Mouse (Mus musculus) kidney, embryonic 14.5 days (tissue): ENCODE measurements around the gene Stxbp5. TPM values are rescaled to one million over a fixed set of nuclear protein-coding genes. Genes with fewer than 3 reads are reported as not detected.
A peak's percentile ranks its signal among the peaks of the same experiment; 100 is the strongest.

Source experiments
- ATAC-seq: fragments of 200-750 bp; cut with Nextera tagmentation; 2 replicates; pipeline ENCODE4 v1.8.0; 2017; ENCODE audit warnings: moderate number of reproducible peaks, mild to moderate bottlenecking, moderate TSS enrichment, moderate library complexity; ENCODE audit not compliant: low FRiP score, low TSS enrichment
- H3K27ac ChIP-seq: fragments of 300-500 bp; sonication (generic); 2 replicates; pipeline ENCODE4 v1.5.1; 2014; ENCODE audit warnings: low read depth, mild to moderate bottlenecking, low read length, moderate library complexity, mixed read lengths
- H3K27me3 ChIP-seq: fragments of 300-500 bp; sonication (generic); 2 replicates; pipeline ENCODE4 v1.6.1; 2014; ENCODE audit warnings: mild to moderate bottlenecking, low read length; ENCODE audit not compliant: control insufficient read depth, insufficient read depth
- H3K36me3 ChIP-seq: fragments of 300-500 bp; sonication (generic); 2 replicates; pipeline ENCODE4 v1.6.1; 2014; ENCODE audit warnings: low read length, mixed read lengths; ENCODE audit not compliant: control insufficient read depth, insufficient read depth
- H3K4me1 ChIP-seq: fragments of 300-500 bp; sonication (generic); 2 replicates; pipeline ENCODE4 v1.6.1; 2014; ENCODE audit warnings: low read length, mixed read lengths; ENCODE audit not compliant: control insufficient read depth, insufficient read depth
- H3K4me2 ChIP-seq: fragments of 300-500 bp; sonication (generic); replicated peaks from 2 replicates; pipeline ENCODE4 v1.6.1; 2014; ENCODE audit warnings: low read depth, mild to moderate bottlenecking, low read length
- H3K4me3 ChIP-seq: fragments of 300-500 bp; sonication (generic); 2 replicates; pipeline ENCODE4 v1.5.1; 2014; ENCODE audit warnings: mild to moderate bottlenecking, low read length
- H3K9ac ChIP-seq: fragments of 300-500 bp; sonication (generic); 2 replicates; pipeline ENCODE4 v1.6.1; 2014; ENCODE audit warnings: low read depth, mild to moderate bottlenecking, low read length, moderate library complexity
- H3K9me3 ChIP-seq: fragments of 300-500 bp; sonication (generic); 2 replicates; pipeline ENCODE4 v1.6.1; 2016; ENCODE audit warnings: low read length; ENCODE audit not compliant: control insufficient read depth
- WGBS: fragments of 180-500 bp; shearing (Covaris S2); extraction: QIAGEN DNeasy Blood & Tissue Kit; methylation state at CpG from one replicate; pipeline ENCODE4 v1.1.7; 2014; 5-methylcytosine and 5-hydroxymethylcytosine counted together
- polyA plus RNA-seq: library from polyadenylated mRNA; unstranded; fragments of >200 nt; fragmentation: Nextera tagmentation; extraction: Ambion mirVana; gene quantifications from 2 replicates; pipeline ENCODE4 v1.2.1, GENCODE M21; 2014

Gene Stxbp5
- polyA plus RNA-seq, 1 experiment from 2014 or later = 6.9 TPM

GRCm38 (mm10) chr10:9760264-9760663 is 140.6 kb downstream of the Stxbp5 start:
- no peak overlapping the region for H3K27ac ChIP-seq
- 83% methylated on average over 8 of the region's 8 CpGs for WGBS

GRCm38 (mm10) chr10:9756546-9756945 is 144.3 kb downstream of the Stxbp5 start:
- peaks cover 9% of the 10 kb centered on the region; the same call in 1 of the 2 replicates for H3K36me3 ChIP-seq
- WGBS = 72% methylated on average over 6 of the region's 6 CpGs
- no peaks in the 10 kb centered on the region for H3K9me3 ChIP-seq
- ATAC-seq = no peak
- H3K27ac ChIP-seq = no peak overlapping the region
- no peak overlapping the region for H3K4me3 ChIP-seq
- H3K4me2 ChIP-seq = no peak overlapping the region
- no peaks in the 10 kb centered on the region for H3K27me3 ChIP-seq
- H3K4me1 ChIP-seq = no peaks in the 10 kb centered on the region
- H3K9ac ChIP-seq = no peak overlapping the region

More at GRCm38 (mm10) chr10:9760264-9760663, 140.6 kb downstream of the Stxbp5 start:
- no peaks in the 10 kb centered on the region for H3K9me3 ChIP-seq
- no peak overlapping the region for H3K4me2 ChIP-seq
- no peak overlapping the region for H3K9ac ChIP-seq
- H3K4me3 ChIP-seq = no peak overlapping the region
- ATAC-seq = no peak
- no peaks in the 10 kb centered on the region for H3K27me3 ChIP-seq
- H3K4me1 ChIP-seq = no peaks in the 10 kb centered on the region
- H3K36me3 ChIP-seq = peaks cover 18% of the 10 kb centered on the region; the same call in 1 of the 2 replicates

GRCm38 (mm10) chr10:9754893-9755541 is 145.9 kb downstream of the Stxbp5 start:
- no peak overlapping the region for H3K9ac ChIP-seq
- WGBS = 46% methylated on average over 3 of the region's 3 CpGs
- peaks cover under 1% of the 10 kb centered on the region; the same call in 1 of the 2 replicates for H3K36me3 ChIP-seq
- H3K4me3 ChIP-seq = no peak overlapping the region
- H3K9me3 ChIP-seq = no peaks in the 10 kb centered on the region
- no peak overlapping the region for H3K4me2 ChIP-seq
- H3K27me3 ChIP-seq = no peaks in the 10 kb centered on the region
- H3K4me1 ChIP-seq = no peaks in the 10 kb centered on the region
- H3K27ac ChIP-seq = no peak overlapping the region
- no peak for ATAC-seq

GRCm38 (mm10) chr10:9733861-9734260 is 167.0 kb downstream of the Stxbp5 start:
- no peaks in the 10 kb centered on the region for H3K9me3 ChIP-seq
- H3K36me3 ChIP-seq = no peaks in the 10 kb centered on the region
- ATAC-seq = no peak
- no peak overlapping the region for H3K9ac ChIP-seq
- H3K4me2 ChIP-seq = no peak overlapping the region
- WGBS = 64% methylated on average over 3 of the region's 3 CpGs
- H3K4me1 ChIP-seq = no peaks in the 10 kb centered on the region
- H3K27me3 ChIP-seq = no peaks in the 10 kb centered on the region
- no peak overlapping the region for H3K27ac ChIP-seq
- no peak overlapping the region for H3K4me3 ChIP-seq

GRCm38 (mm10) chr10:9732065-9732749 is 168.7 kb downstream of the Stxbp5 start:
- no peaks in the 10 kb centered on the region for H3K36me3 ChIP-seq
- peak; percentile 94 for ATAC-seq
- no peaks in the 10 kb centered on the region for H3K9me3 ChIP-seq
- no peak overlapping the region for H3K27ac ChIP-seq
- no peak overlapping the region for H3K9ac ChIP-seq
- H3K4me2 ChIP-seq = no peak overlapping the region
- H3K4me3 ChIP-seq = no peak overlapping the region
- H3K27me3 ChIP-seq = 0 out of 2 replicates have a peak, but pooled peaks cover 5% of the 10 kb centered on the region
- 34% methylated on average over 9 of the region's 9 CpGs for WGBS
- H3K4me1 ChIP-seq = no peaks in the 10 kb centered on the region

- no peaks in the 10 kb centered on the region for H3K27me3 ChIP-seq
- H3K36me3 ChIP-seq = no peaks in the 10 kb centered on the region
- no peak overlapping the region for H3K27ac ChIP-seq
- 79% methylated on average over 11 of the region's 11 CpGs for WGBS
- ATAC-seq = no peak
- no peak overlapping the region for H3K4me2 ChIP-seq
- H3K9ac ChIP-seq = no peak overlapping the region
- no peak overlapping the region for H3K4me3 ChIP-seq
- H3K9me3 ChIP-seq = no peaks in the 10 kb centered on the region
- no peaks in the 10 kb centered on the region for H3K4me1 ChIP-seq
These were observed 178.2 kb downstream of the Stxbp5 start for GRCm38 (mm10) chr10:9722519-9723303.

GRCm38 (mm10) chr10:9720027-9720426 is 180.9 kb downstream of the Stxbp5 start:
- H3K27me3 ChIP-seq = no peaks in the 10 kb centered on the region
- no peaks in the 10 kb centered on the region for H3K36me3 ChIP-seq
- 73% methylated on average over 5 of the region's 5 CpGs for WGBS
- no peak overlapping the region for H3K4me2 ChIP-seq
- no peak overlapping the region for H3K9ac ChIP-seq
- H3K4me3 ChIP-seq = no peak overlapping the region
- no peak for ATAC-seq
- no peaks in the 10 kb centered on the region for H3K4me1 ChIP-seq
- H3K27ac ChIP-seq = no peak overlapping the region
- H3K9me3 ChIP-seq = no peaks in the 10 kb centered on the region

- no peak for ATAC-seq
- Histone ChIP-seq H3K9me3 (no peaks in the 10 kb centered on the region), H3K27ac (no peak overlapping the region), H3K4me3 (no peak overlapping the region), H3K9ac (no peak overlapping the region), H3K27me3 (no peaks in the 10 kb centered on the region), H3K36me3 (no peaks in the 10 kb centered on the region), H3K4me2 (no peak overlapping the region), H3K4me1 (no peaks in the 10 kb centered on the region)
- 74% methylated on average over 5 of the region's 5 CpGs for WGBS
These were observed 182.8 kb downstream of the Stxbp5 start for GRCm38 (mm10) chr10:9718086-9718485.
